Mouse (Mus musculus): ENCODE measurements around the gene Pnldc1. TPM values are rescaled to one million over a fixed set of nuclear protein-coding genes. Genes with fewer than 3 reads are reported as not detected.

Gene Pnldc1
- total and polyA plus RNA-seq, 2 experiments: 1.3 to 1.5 TPM

DNA sequence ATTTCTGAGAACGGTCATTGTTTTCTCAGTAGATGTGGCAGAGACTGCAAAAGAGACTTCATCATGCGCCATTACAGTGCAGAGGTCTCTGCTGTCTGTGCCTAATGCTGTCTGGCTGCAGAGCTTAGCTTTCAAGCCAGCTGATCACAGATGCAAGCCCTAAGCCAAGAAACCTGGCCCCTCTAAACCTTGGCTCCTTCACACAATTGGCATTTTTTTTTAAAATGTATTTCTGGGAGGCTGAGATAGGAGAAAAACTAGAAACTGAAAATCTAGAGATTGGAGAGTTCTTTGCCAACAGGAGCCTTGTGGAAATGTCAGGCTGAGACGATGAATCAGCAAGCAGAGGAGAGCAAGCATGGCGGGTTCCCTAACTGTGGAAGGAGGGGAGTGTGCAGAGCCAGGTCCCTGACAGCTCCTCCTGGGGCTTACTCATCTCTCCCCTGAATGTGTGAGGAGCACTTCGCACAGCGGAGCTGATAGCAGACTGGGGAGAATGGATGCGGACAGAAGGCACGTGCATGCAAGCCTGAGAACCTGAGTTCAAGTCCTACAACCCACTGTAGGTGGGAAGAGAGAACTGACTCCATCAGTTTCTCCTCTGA is 60.1 kb downstream of the Pnldc1 start:
- TF ChIP-seq CTCF (IDR thresholded peaks at IDR 0.05; ENCODE audit: low read depth, low read length) (no peak), POLR2A (IDR thresholded peaks at IDR 0.05; ENCODE audit: extremely low read depth, insufficient read depth, low read length) (no peak)
- no peaks in the 10 kb centered on the region for H3K27me3 ChIP-seq (ENCODE audit: control insufficient read depth, insufficient read depth, low read length)
- H3K9ac ChIP-seq (ENCODE audit: low read depth, low read length): no peak overlapping the region
- no peaks in the 10 kb centered on the region for H3K36me3 ChIP-seq (ENCODE audit: control insufficient read depth, insufficient read depth, low read length)
- no peak overlapping the region for H3K4me3 ChIP-seq (ENCODE audit: insufficient read depth, low read depth, low read length)
- WGBS: 84% methylated on average over 8 of the region's 8 CpGs
- no peaks in the 10 kb centered on the region for H3K4me1 ChIP-seq (ENCODE audit: control insufficient read depth, insufficient read depth, low read length)
- no peaks in the 10 kb centered on the region for H3K79me2 ChIP-seq (ENCODE audit: control insufficient read depth, insufficient read depth, low read length)
- no peak for DNase-seq (ENCODE audit: extremely low read depth, low read depth, low spot score)
- no peak overlapping the region for H3K27ac ChIP-seq (replicated peaks; ENCODE audit: insufficient read depth, low read depth, low read length)

DNA sequence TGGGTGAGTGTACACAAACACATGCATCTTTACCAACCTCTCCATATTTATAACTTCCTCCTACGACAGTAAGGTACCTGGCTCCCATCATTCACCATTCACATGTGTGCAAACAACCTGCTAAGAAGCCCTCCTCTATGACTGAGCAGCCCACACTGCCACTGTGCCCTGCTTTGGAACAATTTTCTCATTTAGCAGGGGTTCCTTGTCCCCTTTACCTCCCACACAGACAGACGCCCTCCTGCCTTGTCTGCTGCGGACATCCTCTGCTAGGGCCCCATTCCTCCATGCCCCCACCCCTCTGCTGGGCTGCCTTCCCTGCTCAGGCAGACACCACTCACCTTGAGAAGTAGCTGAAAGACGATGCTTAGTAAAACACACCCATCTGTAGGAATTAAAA is 62.3 kb downstream of the Pnldc1 start:
- Histone ChIP-seq H3K36me3 (ENCODE audit: control insufficient read depth, insufficient read depth, low read length) (no peaks in the 10 kb centered on the region), H3K79me2 (ENCODE audit: control insufficient read depth, insufficient read depth, low read length) (no peaks in the 10 kb centered on the region), H3K4me3 (ENCODE audit: insufficient read depth, low read depth, low read length) (no peak overlapping the region), H3K9ac (ENCODE audit: low read depth, low read length) (no peak overlapping the region), H3K27ac (replicated peaks; ENCODE audit: insufficient read depth, low read depth, low read length) (no peak overlapping the region), H3K4me1 (ENCODE audit: control insufficient read depth, insufficient read depth, low read length) (no peaks in the 10 kb centered on the region), H3K27me3 (ENCODE audit: control insufficient read depth, insufficient read depth, low read length) (no peaks in the 10 kb centered on the region)
- TF ChIP-seq POLR2A (IDR thresholded peaks at IDR 0.05; ENCODE audit: extremely low read depth, insufficient read depth, low read length) (no peak), CTCF (IDR thresholded peaks at IDR 0.05; ENCODE audit: low read depth, low read length) (no peak)
- WGBS: 78% methylated on average over 4 of the region's 4 CpGs
- no peak for DNase-seq (ENCODE audit: extremely low read depth, low read depth, low spot score)

DNA sequence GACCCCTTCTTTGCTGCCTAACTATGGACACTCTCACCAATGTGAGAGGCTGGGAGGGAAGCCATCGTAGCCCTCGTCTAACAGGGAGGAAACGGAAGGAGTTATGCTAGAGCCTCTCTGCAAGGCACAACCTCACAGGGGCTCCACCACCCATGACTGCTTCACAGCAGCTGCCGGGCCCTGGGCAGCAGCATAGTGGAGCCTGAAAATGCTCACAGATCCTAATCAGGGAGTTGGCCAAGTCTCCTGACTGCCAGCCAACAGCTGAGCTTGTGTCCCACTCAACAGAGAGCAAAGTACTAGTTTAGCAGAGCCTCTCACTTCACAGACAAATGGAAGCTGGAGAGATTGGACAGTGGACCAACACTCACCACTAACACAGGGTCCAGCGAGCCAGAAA is 63.6 kb downstream of the Pnldc1 start:
- no peak overlapping the region for H3K27ac ChIP-seq (replicated peaks; ENCODE audit: insufficient read depth, low read depth, low read length)
- TF ChIP-seq CTCF (IDR thresholded peaks at IDR 0.05; ENCODE audit: low read depth, low read length): no peak
- no peak for TF ChIP-seq POLR2A (IDR thresholded peaks at IDR 0.05; ENCODE audit: extremely low read depth, insufficient read depth, low read length)
- no peaks in the 10 kb centered on the region for H3K36me3 ChIP-seq (ENCODE audit: control insufficient read depth, insufficient read depth, low read length)
- H3K4me1 ChIP-seq (ENCODE audit: control insufficient read depth, insufficient read depth, low read length): no peaks in the 10 kb centered on the region
- no peaks in the 10 kb centered on the region for H3K27me3 ChIP-seq (ENCODE audit: control insufficient read depth, insufficient read depth, low read length)
- H3K4me3 ChIP-seq (ENCODE audit: insufficient read depth, low read depth, low read length): no peak overlapping the region
- 58% methylated on average over 5 of the region's 5 CpGs for WGBS
- DNase-seq (ENCODE audit: extremely low read depth, low read depth, low spot score): peak; percentile 35
- no peaks in the 10 kb centered on the region for H3K79me2 ChIP-seq (ENCODE audit: control insufficient read depth, insufficient read depth, low read length)
- H3K9ac ChIP-seq (ENCODE audit: low read depth, low read length): no peak overlapping the region

- WGBS: 30% methylated on average over 5 of the region's 5 CpGs
- TF ChIP-seq POLR2A (IDR thresholded peaks at IDR 0.05; ENCODE audit: extremely low read depth, insufficient read depth, low read length) (no peak), CTCF (IDR thresholded peaks at IDR 0.05; ENCODE audit: low read depth, low read length) (no peak)
- Histone ChIP-seq H3K27ac (replicated peaks; ENCODE audit: insufficient read depth, low read depth, low read length) (no peak overlapping the region), H3K79me2 (ENCODE audit: control insufficient read depth, insufficient read depth, low read length) (no peaks in the 10 kb centered on the region), H3K36me3 (ENCODE audit: control insufficient read depth, insufficient read depth, low read length) (no peaks in the 10 kb centered on the region), H3K4me1 (ENCODE audit: control insufficient read depth, insufficient read depth, low read length) (no peaks in the 10 kb centered on the region), H3K9ac (ENCODE audit: low read depth, low read length) (no peak overlapping the region), H3K4me3 (ENCODE audit: insufficient read depth, low read depth, low read length) (no peak overlapping the region), H3K27me3 (ENCODE audit: control insufficient read depth, insufficient read depth, low read length) (no peaks in the 10 kb centered on the region)
- no peak for DNase-seq (ENCODE audit: extremely low read depth, low read depth, low spot score)
Observed at GRCm38 (mm10) chr17:12845862-12846261, 64.2 kb downstream of the Pnldc1 start.

GRCm38 (mm10) chr17:12844540-12844939 is 65.5 kb downstream of the Pnldc1 start:
- H3K4me1 ChIP-seq (ENCODE audit: control insufficient read depth, insufficient read depth, low read length): no peaks in the 10 kb centered on the region
- 91% methylated on average over 4 of the region's 4 CpGs for WGBS
- H3K79me2 ChIP-seq (ENCODE audit: control insufficient read depth, insufficient read depth, low read length): no peaks in the 10 kb centered on the region
- TF ChIP-seq POLR2A (IDR thresholded peaks at IDR 0.05; ENCODE audit: extremely low read depth, insufficient read depth, low read length) (no peak), CTCF (IDR thresholded peaks at IDR 0.05; ENCODE audit: low read depth, low read length) (no peak)
- no peak for DNase-seq (ENCODE audit: extremely low read depth, low read depth, low spot score)
- no peak overlapping the region for H3K4me3 ChIP-seq (ENCODE audit: insufficient read depth, low read depth, low read length)
- no peak overlapping the region for H3K27ac ChIP-seq (replicated peaks; ENCODE audit: insufficient read depth, low read depth, low read length)
- no peak overlapping the region for H3K9ac ChIP-seq (ENCODE audit: low read depth, low read length)
- H3K27me3 ChIP-seq (ENCODE audit: control insufficient read depth, insufficient read depth, low read length): no peaks in the 10 kb centered on the region
- H3K36me3 ChIP-seq (ENCODE audit: control insufficient read depth, insufficient read depth, low read length): no peaks in the 10 kb centered on the region

DNA sequence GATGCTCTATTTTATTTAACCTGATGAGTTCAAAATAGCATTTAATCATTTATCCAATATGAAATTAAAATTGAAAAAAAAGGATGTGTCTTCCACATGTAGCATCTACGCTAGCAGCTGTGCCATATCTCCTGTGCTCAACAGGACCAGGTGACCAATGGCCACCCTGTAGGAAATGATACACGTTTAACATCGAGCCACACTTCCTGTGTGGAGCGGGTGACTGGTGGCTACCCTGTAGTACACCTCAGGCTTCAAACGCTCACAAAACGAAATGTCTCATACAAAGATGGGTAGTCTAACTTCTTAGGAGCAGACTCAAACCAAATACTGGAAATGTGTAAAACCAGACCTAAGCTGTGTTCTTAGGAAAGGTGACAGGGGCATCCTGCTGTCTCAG is 66.2 kb downstream of the Pnldc1 start:
- Histone ChIP-seq H3K4me3 (ENCODE audit: insufficient read depth, low read depth, low read length) (no peak overlapping the region), H3K27me3 (ENCODE audit: control insufficient read depth, insufficient read depth, low read length) (no peaks in the 10 kb centered on the region), H3K79me2 (ENCODE audit: control insufficient read depth, insufficient read depth, low read length) (no peaks in the 10 kb centered on the region), H3K4me1 (ENCODE audit: control insufficient read depth, insufficient read depth, low read length) (no peaks in the 10 kb centered on the region), H3K9ac (ENCODE audit: low read depth, low read length) (no peak overlapping the region), H3K36me3 (ENCODE audit: control insufficient read depth, insufficient read depth, low read length) (no peaks in the 10 kb centered on the region), H3K27ac (replicated peaks; ENCODE audit: insufficient read depth, low read depth, low read length) (no peak overlapping the region)
- DNase-seq (ENCODE audit: extremely low read depth, low read depth, low spot score): no peak
- 84% methylated on average over 6 of the region's 6 CpGs for WGBS
- TF ChIP-seq POLR2A (IDR thresholded peaks at IDR 0.05; ENCODE audit: extremely low read depth, insufficient read depth, low read length): no peak
